Mouse (Mus musculus): ENCODE data around the gene Ndufb7.

DNA sequence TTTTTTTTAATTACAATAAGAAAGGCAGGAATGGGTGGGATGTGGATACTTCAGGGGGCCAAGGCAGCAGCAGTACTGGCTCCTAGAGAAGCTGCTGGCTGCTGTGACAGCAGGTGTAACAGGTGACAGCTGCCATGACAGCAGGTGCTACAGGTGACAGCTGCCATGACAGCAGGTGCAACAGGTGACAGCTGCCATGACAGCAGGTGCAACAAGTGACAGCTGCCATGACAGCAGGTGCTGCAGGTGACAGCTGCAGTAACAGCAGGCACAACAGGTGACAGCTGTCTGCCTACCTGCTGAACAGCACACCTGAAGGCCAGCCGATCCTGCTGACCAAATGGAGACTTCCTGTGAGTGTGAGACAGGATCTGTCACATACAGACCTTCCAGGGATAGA, 18.3 kb downstream of the Ndufb7 start:
- TF ChIP-seq CTCF (conservative IDR thresholded peaks at IDR 0.05 in 1 of 2, IDR thresholded peaks at IDR 0.05 in 1 of 2; ENCODE audit: low read depth in 2 of 2, low read length in 2 of 2): no peak
- TF ChIP-seq USF2 (conservative IDR thresholded peaks at IDR 0.05; ENCODE audit: low read depth, low read length): no peak
- TF ChIP-seq POLR2A (IDR thresholded peaks at IDR 0.05; ENCODE audit: low read depth, low read length): no peak
- TF ChIP-seq ZC3H11A (IDR thresholded peaks at IDR 0.05; ENCODE audit: low read depth, low read length): no peak
- no peak for TF ChIP-seq MYC (IDR thresholded peaks at IDR 0.05; ENCODE audit: low read depth, low read length)
- no peak for TF ChIP-seq HCFC1 (IDR thresholded peaks at IDR 0.05; ENCODE audit: low read depth, low read length)
- TF ChIP-seq EP300 (IDR thresholded peaks at IDR 0.05; ENCODE audit: low read length): no peak
- TF ChIP-seq ZMIZ1 (IDR thresholded peaks at IDR 0.05; ENCODE audit: low read depth, low read length): no peak
- TF ChIP-seq POLR2AphosphoS2 (IDR thresholded peaks at IDR 0.05; ENCODE audit: low read depth, low read length): no peak
- peak; percentile 65 for TF ChIP-seq TCF12 (IDR thresholded peaks at IDR 0.05; ENCODE audit: low read depth, low read length)
- no peak for TF ChIP-seq SIN3A (IDR thresholded peaks at IDR 0.05; ENCODE audit: low read length)
- TF ChIP-seq MXI1 (IDR thresholded peaks at IDR 0.05; ENCODE audit: low read depth, low read length): no peak

Measured in CH12.LX (cell line).